Mouse (Mus musculus) megakaryocyte, embryonic 14.5 days (primary cell): ENCODE measurements around the gene Xrcc5.

Experiments used
- FLI1 ChIP-seq: IDR thresholded peaks from 2 replicates; pipeline ENCODE4 v1.6.1; 2012; ENCODE audit warnings: low read length, inconsistent platforms, mixed read lengths
- GATA1 ChIP-seq: IDR thresholded peaks from 3 replicates; pipeline ENCODE4 v1.6.1; 2012; ENCODE audit warnings: mixed read lengths, low read length, inconsistent platforms, borderline replicate concordance

GRCm38 (mm10) chr1:72278085-72278484, 29.1 kb upstream of the Xrcc5 start:
- no peak for TF ChIP-seq GATA1
- TF ChIP-seq FLI1 = no peak
